Mouse (Mus musculus) brain, embryonic 14.5 days (tissue): ENCODE measurements around the gene Prpf4.

Source experiments
- CTCF ChIP-seq: fragments of 200-500 bp; IDR thresholded peaks from 2 replicates; pipeline ENCODE4 v1.5.1; 2012; ENCODE audit warnings: inconsistent platforms, mild to moderate bottlenecking, moderate library complexity, borderline replicate concordance; ENCODE audit not compliant: insufficient read depth, insufficient read length; ENCODE audit errors: extremely low read depth
- POLR2A ChIP-seq: fragments of 200-500 bp; IDR thresholded peaks from 2 replicates; pipeline ENCODE4 v1.6.1; 2012; ENCODE audit warnings: mild to moderate bottlenecking, inconsistent platforms, borderline replicate concordance; ENCODE audit not compliant: poor library complexity, insufficient read depth, insufficient read length, severe bottlenecking; ENCODE audit errors: extremely low read depth

DNA sequence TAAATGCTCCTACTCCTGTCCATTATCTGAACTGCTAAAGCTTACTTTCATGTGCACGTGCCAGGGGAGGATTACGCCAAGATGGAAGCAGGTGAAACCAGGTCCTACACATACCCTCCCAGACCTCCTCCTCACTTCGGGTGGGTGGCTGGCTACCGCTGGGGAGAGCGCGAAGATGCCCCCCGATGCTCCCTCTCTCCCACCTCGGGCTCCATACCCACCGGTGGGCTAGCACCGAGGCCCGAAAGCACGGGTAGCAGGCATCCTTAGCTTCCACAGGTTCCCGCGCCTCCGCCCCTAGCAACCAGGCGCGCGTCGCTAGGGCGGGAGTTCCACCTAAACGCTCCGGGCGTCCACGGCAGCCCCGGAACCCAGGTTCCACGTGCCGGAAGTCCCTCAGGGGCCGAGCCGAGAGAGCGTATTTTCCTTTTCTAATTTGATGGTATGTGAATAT, 62.0 kb downstream of the Prpf4 start, which contains the start of gene Wdr31:
- TF ChIP-seq POLR2A (peak; percentile 18; the same call in 1 of the 2 replicates), CTCF (no peak)
